Mouse (Mus musculus): Measurements from ENCODE around the gene 4930590J08Rik. TPM values are rescaled to one million over a fixed set of nuclear protein-coding genes. Genes with fewer than 3 reads are reported as not detected.
"Not testable (repeated sequence)": the region's sequence is repeated elsewhere in the genome, so short reads cannot be mapped to it uniquely, and the experiment has no call there.

4930590J08Rik gene
- polyA plus RNA-seq (2014; fragmentation: Nextera tagmentation; extraction: Ambion mirVana), result 0.23 and 0.69 TPM in 2 replicates

DNA sequence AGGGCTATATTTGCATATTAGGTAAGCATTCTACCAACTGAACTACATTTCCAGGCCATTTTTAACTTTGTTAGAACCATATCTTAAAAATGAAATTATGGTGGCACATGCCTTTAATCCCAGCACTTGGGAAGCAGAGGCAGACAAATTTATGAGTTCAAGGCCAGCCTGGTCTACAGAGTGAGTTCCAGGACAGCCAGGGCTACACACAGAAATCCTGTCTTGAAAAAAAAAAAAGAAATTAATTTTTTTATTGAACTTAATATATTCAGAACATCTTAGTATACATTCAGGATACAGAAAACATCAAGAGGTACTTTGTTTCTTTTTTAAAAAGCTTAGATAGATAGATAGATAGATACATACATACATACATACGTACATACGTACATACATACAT, at the start of gene 4930590J08Rik:
4930590J08Rik (plus strand) TSS at position 301 of the 400 bp plus-strand sequence.
- H3K9me3 ChIP-seq (ENCODE audit: control insufficient read depth, low read length); H3K27ac ChIP-seq (ENCODE audit: low read depth, low read length); H3K4me3 ChIP-seq (ENCODE audit: low read length); ATAC-seq (ENCODE audit: low FRiP score, low TSS enrichment); H3K9ac ChIP-seq (ENCODE audit: low read depth, low read length); H3K4me1 ChIP-seq (ENCODE audit: control insufficient read depth, insufficient read depth, low read length); H3K27me3 ChIP-seq (ENCODE audit: control insufficient read depth, insufficient read depth, low read length); H3K4me2 ChIP-seq (replicated peaks; ENCODE audit: low read depth, low read length): not testable (repeated sequence)
- 98% methylated on average over 2 of the region's 2 CpGs for WGBS
- H3K36me3 ChIP-seq (ENCODE audit: control insufficient read depth, insufficient read depth, low read length), result peaks cover 39% of the 10 kb centered on the region

DNA sequence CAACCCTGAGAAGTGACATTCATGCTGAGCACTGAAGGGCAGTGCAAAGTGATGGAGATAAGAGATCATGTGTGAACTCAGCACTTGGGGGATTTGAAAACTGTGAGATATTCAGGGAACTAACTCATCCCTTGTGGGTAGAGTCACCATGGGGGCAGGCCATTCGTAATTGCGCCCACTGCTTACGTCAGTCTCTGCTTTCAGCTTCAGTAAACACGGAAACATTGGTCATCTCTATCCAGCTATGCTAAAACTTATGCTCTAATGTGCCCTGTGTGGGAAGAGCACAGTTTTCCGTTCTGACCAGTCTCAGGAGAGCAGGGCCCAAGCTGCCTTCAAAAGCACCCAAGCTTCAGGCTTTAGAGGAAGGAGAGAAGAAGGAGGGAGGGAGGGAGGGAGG, 44.3 kb upstream of the 4930590J08Rik start:
- Histone ChIP-seq H3K27ac (ENCODE audit: low read depth, low read length) (no peak overlapping the region), H3K4me3 (ENCODE audit: low read length) (no peak overlapping the region), H3K9me3 (ENCODE audit: control insufficient read depth, low read length) (no peaks in the 10 kb centered on the region), H3K4me2 (replicated peaks; ENCODE audit: low read depth, low read length) (no peak overlapping the region), H3K9ac (ENCODE audit: low read depth, low read length) (no peak overlapping the region), H3K4me1 (ENCODE audit: control insufficient read depth, insufficient read depth, low read length) (no peaks in the 10 kb centered on the region), H3K36me3 (ENCODE audit: control insufficient read depth, insufficient read depth, low read length) (no peaks in the 10 kb centered on the region), H3K27me3 (ENCODE audit: control insufficient read depth, insufficient read depth, low read length) (peaks cover 3% of the 10 kb centered on the region; the same call in 1 of the 2 replicates)
- ATAC-seq (ENCODE audit: low FRiP score, low TSS enrichment), result no peak
- 68% methylated on average over 5 of the region's 5 CpGs for WGBS

DNA sequence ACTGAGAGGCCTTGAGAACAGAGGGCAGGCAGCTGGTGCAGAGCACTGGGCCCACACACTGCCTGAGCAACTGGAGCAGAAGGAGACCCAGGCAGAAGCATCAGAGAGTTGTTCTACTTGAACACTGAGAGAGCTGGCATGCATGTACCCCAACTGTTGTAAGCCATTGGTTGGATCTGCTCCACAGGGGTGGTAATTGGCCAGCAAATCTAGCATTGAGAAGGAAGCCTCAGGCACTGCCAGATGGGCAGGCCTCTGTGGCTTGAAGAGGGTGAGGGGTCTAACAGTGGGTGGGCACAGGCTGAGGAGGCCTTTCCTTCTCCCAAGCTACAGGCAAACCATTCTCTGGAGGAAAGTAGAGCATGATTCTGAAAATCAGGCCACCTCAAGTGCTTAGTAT, 39.8 kb upstream of the 4930590J08Rik start:
- H3K27ac ChIP-seq (ENCODE audit: low read depth, low read length), result no peak overlapping the region
- no peak overlapping the region for H3K4me3 ChIP-seq (ENCODE audit: low read length)
- no peak overlapping the region for H3K4me2 ChIP-seq (replicated peaks; ENCODE audit: low read depth, low read length)
- no peaks in the 10 kb centered on the region for H3K36me3 ChIP-seq (ENCODE audit: control insufficient read depth, insufficient read depth, low read length)
- H3K9ac ChIP-seq (ENCODE audit: low read depth, low read length), result no peak overlapping the region
- H3K4me1 ChIP-seq (ENCODE audit: control insufficient read depth, insufficient read depth, low read length), result no peaks in the 10 kb centered on the region
- H3K27me3 ChIP-seq (ENCODE audit: control insufficient read depth, insufficient read depth, low read length), result no peaks in the 10 kb centered on the region
- ATAC-seq (ENCODE audit: low FRiP score, low TSS enrichment), result no peak
- H3K9me3 ChIP-seq (ENCODE audit: control insufficient read depth, low read length), result no peaks in the 10 kb centered on the region

DNA sequence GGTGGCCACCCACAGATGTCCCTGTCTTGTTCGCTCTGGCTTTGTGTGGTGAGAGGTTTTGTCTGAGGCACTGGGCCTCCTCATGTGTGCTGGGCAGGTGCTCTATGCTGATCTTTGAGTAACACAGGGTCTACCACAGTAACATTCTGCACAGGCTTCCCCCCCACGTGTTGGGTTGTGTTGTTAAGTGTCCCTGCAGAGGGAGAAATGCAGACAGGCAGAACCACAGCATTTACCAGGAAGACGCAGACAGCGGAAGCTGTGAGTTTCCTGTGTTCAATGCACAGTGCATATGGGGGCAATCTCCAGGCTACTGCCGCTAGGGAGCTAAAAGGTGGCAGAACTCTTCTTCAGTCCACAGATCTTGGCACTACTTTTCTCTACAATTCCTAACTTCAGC, 38.0 kb upstream of the 4930590J08Rik start:
- H3K4me2 ChIP-seq (replicated peaks; ENCODE audit: low read depth, low read length), result no peak overlapping the region
- ATAC-seq (ENCODE audit: low FRiP score, low TSS enrichment), result no peak
- no peak overlapping the region for H3K4me3 ChIP-seq (ENCODE audit: low read length)
- no peaks in the 10 kb centered on the region for H3K27me3 ChIP-seq (ENCODE audit: control insufficient read depth, insufficient read depth, low read length)
- H3K4me1 ChIP-seq (ENCODE audit: control insufficient read depth, insufficient read depth, low read length), result no peaks in the 10 kb centered on the region
- H3K9me3 ChIP-seq (ENCODE audit: control insufficient read depth, low read length), result no peaks in the 10 kb centered on the region
- 79% methylated on average over 5 of the region's 5 CpGs for WGBS
- no peak overlapping the region for H3K9ac ChIP-seq (ENCODE audit: low read depth, low read length)
- H3K36me3 ChIP-seq (ENCODE audit: control insufficient read depth, insufficient read depth, low read length), result no peaks in the 10 kb centered on the region
- no peak overlapping the region for H3K27ac ChIP-seq (ENCODE audit: low read depth, low read length)

DNA sequence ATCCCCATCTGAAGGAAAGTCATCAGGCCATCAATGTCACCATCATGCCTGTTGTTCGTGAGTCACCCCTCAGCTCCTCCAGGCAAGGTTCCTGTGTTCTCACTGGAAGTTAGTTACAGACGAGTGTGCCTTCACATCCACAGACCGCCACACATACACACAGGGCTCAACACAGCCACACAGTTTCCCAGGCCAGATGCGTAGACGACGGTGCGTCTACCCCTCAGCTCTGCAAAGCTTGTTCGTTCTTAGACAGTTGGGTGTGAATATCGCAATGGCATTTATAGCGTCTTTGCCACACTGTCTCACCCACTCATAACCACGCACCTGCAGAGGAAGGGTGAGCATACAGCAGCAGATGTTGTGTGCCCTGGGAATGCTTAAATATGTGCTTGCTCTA, 37.0 kb upstream of the 4930590J08Rik start:
- 86% methylated on average over 11 of the region's 11 CpGs for WGBS
- Histone ChIP-seq H3K4me2 (replicated peaks; ENCODE audit: low read depth, low read length) (no peak overlapping the region), H3K4me1 (ENCODE audit: control insufficient read depth, insufficient read depth, low read length) (no peaks in the 10 kb centered on the region), H3K9ac (ENCODE audit: low read depth, low read length) (no peak overlapping the region), H3K9me3 (ENCODE audit: control insufficient read depth, low read length) (no peaks in the 10 kb centered on the region), H3K27me3 (ENCODE audit: control insufficient read depth, insufficient read depth, low read length) (no peaks in the 10 kb centered on the region), H3K27ac (ENCODE audit: low read depth, low read length) (no peak overlapping the region), H3K36me3 (ENCODE audit: control insufficient read depth, insufficient read depth, low read length) (no peaks in the 10 kb centered on the region), H3K4me3 (ENCODE audit: low read length) (no peak overlapping the region)
- no peak for ATAC-seq (ENCODE audit: low FRiP score, low TSS enrichment)

DNA sequence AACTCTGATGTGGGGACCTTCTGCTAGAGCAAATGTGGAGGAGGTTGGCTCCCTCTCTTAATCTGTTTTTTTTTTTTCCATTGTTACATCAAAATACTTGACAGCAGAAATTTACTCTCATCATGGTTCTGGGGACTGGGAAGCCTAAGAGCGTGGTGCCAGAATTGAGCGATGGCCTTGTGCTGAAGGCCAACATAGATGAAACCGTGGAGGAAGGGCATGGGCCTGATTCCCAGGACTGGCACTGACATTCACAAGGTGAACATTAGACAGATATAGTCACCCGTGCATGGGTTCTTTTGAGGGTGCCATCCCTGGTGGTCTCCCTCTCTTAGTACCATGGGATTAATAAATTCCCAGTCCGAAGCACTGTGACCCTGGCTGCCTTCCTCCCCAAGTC, 34.5 kb upstream of the 4930590J08Rik start:
- WGBS, result 83% methylated on average over 5 of the region's 5 CpGs
- Histone ChIP-seq H3K4me1 (ENCODE audit: control insufficient read depth, insufficient read depth, low read length) (no peaks in the 10 kb centered on the region), H3K4me3 (ENCODE audit: low read length) (no peak overlapping the region), H3K36me3 (ENCODE audit: control insufficient read depth, insufficient read depth, low read length) (no peaks in the 10 kb centered on the region), H3K27me3 (ENCODE audit: control insufficient read depth, insufficient read depth, low read length) (no peaks in the 10 kb centered on the region), H3K9me3 (ENCODE audit: control insufficient read depth, low read length) (no peaks in the 10 kb centered on the region), H3K27ac (ENCODE audit: low read depth, low read length) (no peak overlapping the region), H3K9ac (ENCODE audit: low read depth, low read length) (no peak overlapping the region), H3K4me2 (replicated peaks; ENCODE audit: low read depth, low read length) (no peak overlapping the region)
- no peak for ATAC-seq (ENCODE audit: low FRiP score, low TSS enrichment)

DNA sequence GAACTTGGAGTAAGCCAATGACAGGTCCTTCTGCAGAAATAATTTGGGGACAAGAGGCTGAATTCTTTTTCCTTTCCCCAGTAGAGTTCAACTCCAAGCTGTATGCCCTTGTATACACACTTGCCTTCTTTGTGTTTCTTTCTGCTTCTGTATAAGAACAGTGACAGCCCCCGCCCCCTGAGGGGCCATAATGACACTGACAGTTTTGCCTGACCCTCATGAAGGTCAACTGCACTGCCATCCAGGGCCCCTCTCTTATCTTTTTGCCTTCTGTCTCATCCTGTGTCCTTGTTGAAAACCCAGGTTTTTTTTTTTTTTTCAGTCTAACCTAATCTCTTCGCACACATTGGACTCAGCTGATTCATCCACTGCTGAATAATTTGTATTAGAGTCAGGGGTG, 29.8 kb upstream of the 4930590J08Rik start:
- no peak overlapping the region for H3K9ac ChIP-seq (ENCODE audit: low read depth, low read length)
- no peaks in the 10 kb centered on the region for H3K9me3 ChIP-seq (ENCODE audit: control insufficient read depth, low read length)
- no peak for ATAC-seq (ENCODE audit: low FRiP score, low TSS enrichment)
- H3K4me1 ChIP-seq (ENCODE audit: control insufficient read depth, insufficient read depth, low read length), result no peaks in the 10 kb centered on the region
- no peaks in the 10 kb centered on the region for H3K36me3 ChIP-seq (ENCODE audit: control insufficient read depth, insufficient read depth, low read length)
- H3K4me3 ChIP-seq (ENCODE audit: low read length), result no peak overlapping the region
- H3K4me2 ChIP-seq (replicated peaks; ENCODE audit: low read depth, low read length), result no peak overlapping the region
- H3K27me3 ChIP-seq (ENCODE audit: control insufficient read depth, insufficient read depth, low read length), result no peaks in the 10 kb centered on the region
- 59% methylated on average over 2 of the region's 2 CpGs for WGBS
- H3K27ac ChIP-seq (ENCODE audit: low read depth, low read length), result no peak overlapping the region

DNA sequence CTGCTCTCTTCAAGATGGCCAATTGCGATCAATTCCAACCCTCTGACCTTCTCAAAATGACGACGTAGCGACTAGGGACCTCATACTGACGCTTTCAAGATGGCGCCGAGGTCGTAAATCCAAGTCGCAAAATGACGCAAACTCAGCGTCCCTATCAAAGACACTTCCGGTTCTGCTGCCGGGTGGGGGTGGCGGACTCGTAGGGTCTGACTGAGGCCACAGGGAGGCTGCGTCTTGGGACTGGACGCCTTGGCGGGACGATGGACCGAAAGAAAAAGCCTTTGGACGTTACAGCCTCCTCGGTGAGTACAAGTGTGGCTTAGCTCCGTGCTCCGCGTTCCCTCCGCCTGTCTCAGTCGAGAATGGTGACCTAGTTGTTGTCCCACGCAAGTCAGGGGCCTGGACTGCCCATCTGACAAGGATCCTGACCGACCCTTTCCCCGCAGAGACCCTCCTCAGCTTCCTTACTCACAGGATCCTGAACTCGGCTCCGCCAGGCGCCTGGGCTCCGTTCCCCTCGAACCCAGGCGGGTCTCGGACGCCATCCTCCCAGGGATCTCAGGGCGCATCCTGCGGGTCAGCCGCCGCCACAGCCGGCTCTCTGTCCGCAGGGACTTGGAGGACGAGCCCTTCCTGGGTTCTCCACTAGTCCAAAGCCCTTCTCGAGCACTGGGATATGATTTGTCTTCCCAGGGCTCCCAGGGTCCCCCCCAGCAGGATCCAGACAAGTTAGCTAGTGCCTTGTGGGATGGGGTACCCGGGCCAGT, 24.5 kb upstream of the 4930590J08Rik start, which contains the start of gene Ccdc174:
Ccdc174 (plus strand) TSS at position 169 of the 767 bp plus-strand sequence.
- peaks cover 21% of the 10 kb centered on the region for H3K36me3 ChIP-seq (ENCODE audit: control insufficient read depth, insufficient read depth, low read length)
- peak; percentile 97 for ATAC-seq (ENCODE audit: low FRiP score, low TSS enrichment)
- under 1% methylated on average over 47 of the region's 47 CpGs for WGBS
- peak within 1 kb of the TSS; percentile 75 for H3K4me3 ChIP-seq (ENCODE audit: low read length)
- peaks cover 8% of the 10 kb centered on the region; the same call in 1 of the 2 replicates for H3K4me1 ChIP-seq (ENCODE audit: control insufficient read depth, insufficient read depth, low read length)
- peak within 1 kb of the TSS; percentile 76 for H3K4me2 ChIP-seq (replicated peaks; ENCODE audit: low read depth, low read length)
- H3K27ac ChIP-seq (ENCODE audit: low read depth, low read length), result peak within 1 kb of the TSS; percentile 69
- no peaks in the 10 kb centered on the region for H3K9me3 ChIP-seq (ENCODE audit: control insufficient read depth, low read length)
- H3K9ac ChIP-seq (ENCODE audit: low read depth, low read length), result peak within 1 kb of the TSS; percentile 87
- H3K27me3 ChIP-seq (ENCODE audit: control insufficient read depth, insufficient read depth, low read length), result no peaks in the 10 kb centered on the region

DNA sequence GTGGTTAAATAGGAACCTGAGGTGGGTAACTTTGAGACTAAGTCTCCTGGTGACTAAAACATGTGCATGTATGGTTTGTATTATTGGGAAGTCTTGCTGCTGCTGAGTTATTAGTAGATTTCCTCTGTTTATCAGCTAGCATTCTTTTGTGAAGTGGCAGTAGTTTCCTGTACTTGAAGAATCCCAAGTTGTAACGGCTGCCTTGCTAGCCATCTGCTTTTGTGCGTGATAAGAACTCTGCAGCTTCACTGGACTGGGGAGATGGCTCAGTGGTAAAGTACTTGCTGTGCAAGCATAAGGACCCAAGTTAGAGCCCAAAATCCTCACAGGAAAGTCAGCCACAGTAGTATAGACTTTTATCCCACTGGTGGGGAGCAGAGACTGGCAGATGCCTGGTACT, 18.8 kb upstream of the 4930590J08Rik start:
- ATAC-seq (ENCODE audit: low FRiP score, low TSS enrichment), result no peak
- H3K4me3 ChIP-seq (ENCODE audit: low read length), result no peak overlapping the region
- 92% methylated on average over 2 of the region's 2 CpGs for WGBS
- no peaks in the 10 kb centered on the region for H3K9me3 ChIP-seq (ENCODE audit: control insufficient read depth, low read length)
- H3K4me2 ChIP-seq (replicated peaks; ENCODE audit: low read depth, low read length), result no peak overlapping the region
- peaks cover 66% of the 10 kb centered on the region for H3K36me3 ChIP-seq (ENCODE audit: control insufficient read depth, insufficient read depth, low read length)
- H3K27me3 ChIP-seq (ENCODE audit: control insufficient read depth, insufficient read depth, low read length), result no peaks in the 10 kb centered on the region
- H3K9ac ChIP-seq (ENCODE audit: low read depth, low read length), result no peak overlapping the region
- H3K27ac ChIP-seq (ENCODE audit: low read depth, low read length), result no peak overlapping the region
- peaks cover 4% of the 10 kb centered on the region; the same call in 1 of the 2 replicates for H3K4me1 ChIP-seq (ENCODE audit: control insufficient read depth, insufficient read depth, low read length)

Measured in kidney, embryonic 14.5 days (tissue).